Mouse (Mus musculus): ENCODE results near the gene Fbxo6.

GRCm38 (mm10) chr4:148131497-148132081 is 20.4 kb downstream of the Fbxo6 start:
- TF ChIP-seq POLR2A (IDR thresholded peaks at IDR 0.05; ENCODE audit: insufficient read depth, low read depth, low read length) (no peak), CTCF (IDR thresholded peaks at IDR 0.05; ENCODE audit: insufficient read depth, low read depth, low read length) (no peak)

Measured in olfactory bulb, adult 2 months (tissue).